Mouse (Mus musculus): ENCODE results near the gene Odf2l.

The Odf2l gene

DNA sequence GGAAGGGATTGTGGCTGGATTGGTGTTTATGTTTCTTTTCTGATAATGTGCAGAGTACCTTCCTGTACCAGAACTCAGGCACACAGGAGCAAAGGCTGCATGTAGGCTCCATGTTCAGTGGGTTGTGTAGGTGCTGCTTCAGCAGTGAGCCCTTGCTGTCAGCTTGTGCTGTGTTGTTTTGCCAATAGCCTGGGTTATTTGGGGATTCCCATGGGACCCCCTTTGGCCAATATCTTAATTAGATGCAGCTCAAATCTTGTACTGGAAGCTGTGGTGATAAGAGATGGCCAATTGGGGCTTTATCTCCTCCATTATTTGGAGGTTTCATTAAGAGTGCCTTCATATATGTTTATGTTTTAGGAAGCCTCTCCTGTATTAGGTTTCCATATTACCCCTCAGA, 24.5 kb downstream of the Odf2l start:
- no peak for DNase-seq

DNA sequence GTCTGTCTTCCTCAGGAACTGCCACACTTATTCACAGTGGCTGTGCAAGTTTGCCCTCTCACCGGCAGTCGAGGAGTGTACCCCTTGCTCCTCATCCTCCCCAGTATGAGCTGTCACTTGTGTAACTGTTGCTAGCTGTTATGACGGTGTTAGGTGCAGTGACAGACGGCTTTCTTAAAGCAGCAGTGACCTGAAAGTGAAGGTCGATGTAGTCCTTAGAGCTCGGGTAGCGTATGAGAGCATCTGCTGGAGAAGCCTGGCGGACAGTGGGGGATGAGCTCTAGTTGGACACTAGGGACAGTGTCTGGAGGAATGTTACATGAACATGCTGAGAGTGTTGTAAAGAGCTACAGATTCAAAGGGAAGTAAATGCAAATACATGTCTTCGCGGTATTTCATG, 25.5 kb downstream of the Odf2l start:
- no peak for DNase-seq

DNA sequence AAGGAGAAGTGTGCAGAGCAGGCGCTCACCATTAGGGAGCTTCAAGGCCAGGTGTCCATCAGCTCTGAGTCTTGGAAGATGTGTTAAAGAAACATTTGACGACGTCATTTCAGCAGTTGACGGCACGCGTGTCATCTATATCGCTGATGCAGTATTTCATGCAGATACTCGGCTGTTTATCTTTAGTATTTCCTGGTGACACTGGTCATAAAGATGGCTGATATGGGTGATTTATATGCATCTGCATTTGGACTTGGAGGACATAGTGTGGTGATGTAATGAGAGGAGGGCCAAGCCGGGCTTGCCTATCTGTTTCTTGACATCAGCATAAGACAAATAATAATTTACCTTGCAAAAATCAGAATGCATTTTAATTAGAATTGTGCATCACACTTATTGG, 28.5 kb downstream of the Odf2l start:
- DNase-seq, result no peak

DNA sequence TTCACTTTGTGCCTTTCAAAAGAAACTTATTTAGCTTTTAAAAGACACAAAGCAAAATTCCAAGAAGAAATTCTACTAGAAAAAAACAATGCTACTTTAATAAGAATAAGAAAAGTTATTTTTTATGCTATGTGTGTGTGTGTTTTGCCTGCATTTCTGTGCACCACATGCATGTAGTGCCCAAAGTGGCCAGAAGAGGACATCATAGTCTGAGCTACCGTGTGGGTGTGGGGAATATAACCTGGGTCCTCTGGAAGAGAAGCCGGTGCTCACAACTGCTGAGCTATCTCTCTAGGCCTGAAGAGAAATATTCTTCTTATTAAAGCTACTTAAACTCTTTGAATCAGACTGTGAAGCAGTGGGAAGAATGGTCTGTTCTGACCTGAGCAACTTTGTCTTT, 29.1 kb downstream of the Odf2l start:
- DNase-seq, result no peak

DNA sequence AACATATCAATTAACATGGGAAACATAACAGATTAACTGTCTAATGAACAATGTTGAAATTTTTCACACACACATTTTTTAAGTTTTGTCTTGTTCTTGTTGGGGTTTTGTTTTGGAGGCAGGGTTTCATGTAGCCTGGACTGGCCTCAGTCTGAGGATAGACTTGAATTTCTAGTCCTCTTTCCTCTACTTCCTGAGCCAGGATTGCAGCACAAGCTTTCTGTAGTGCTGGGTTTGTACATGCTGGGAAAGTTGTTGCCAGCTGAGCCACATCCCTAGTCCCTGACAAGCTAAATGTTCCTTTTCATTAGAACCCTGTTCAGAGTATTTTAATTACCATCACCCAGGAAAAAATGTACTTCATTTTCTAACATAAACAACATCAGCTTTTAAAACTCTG, 29.6 kb downstream of the Odf2l start:
- DNase-seq, result no peak

DNA sequence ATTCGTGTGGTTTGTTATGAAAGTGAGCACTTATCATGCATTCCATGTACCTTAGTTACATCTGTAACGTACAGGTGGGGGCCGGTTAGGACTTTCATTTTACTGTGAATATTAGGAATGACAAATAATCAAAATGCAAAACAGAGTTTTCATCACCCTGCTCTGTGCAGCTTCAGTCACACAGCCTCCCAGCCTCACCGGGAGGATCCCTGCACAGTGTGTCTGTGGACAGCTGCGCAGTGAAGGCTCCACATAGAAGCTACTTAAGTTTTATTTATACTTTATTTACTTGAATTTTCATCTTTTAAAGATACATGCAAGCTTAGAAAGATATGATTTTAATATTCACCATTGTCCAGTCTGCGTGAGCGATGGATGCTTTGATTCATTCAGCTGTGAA, 32.7 kb downstream of the Odf2l start:
- DNase-seq, result no peak

DNA sequence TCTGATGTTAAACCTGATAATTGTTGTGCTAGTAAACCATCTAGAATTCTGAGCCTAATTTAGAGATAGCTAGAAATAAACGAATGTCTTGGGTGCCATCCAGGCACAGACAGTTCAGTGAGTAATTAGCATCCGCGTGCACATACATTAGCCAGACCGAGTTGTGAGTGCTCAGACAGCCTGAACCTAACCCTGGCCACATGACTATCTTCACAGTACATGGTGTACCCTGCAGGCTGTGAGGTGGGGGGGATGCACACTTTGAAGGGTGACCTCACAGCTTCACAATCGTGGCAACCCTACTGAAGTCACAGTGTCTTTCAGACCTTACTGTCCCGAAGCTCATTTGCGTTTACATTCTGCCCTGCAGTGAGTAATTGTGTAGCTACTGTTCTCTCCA, 33.5 kb downstream of the Odf2l start:
- DNase-seq, result no peak

DNA sequence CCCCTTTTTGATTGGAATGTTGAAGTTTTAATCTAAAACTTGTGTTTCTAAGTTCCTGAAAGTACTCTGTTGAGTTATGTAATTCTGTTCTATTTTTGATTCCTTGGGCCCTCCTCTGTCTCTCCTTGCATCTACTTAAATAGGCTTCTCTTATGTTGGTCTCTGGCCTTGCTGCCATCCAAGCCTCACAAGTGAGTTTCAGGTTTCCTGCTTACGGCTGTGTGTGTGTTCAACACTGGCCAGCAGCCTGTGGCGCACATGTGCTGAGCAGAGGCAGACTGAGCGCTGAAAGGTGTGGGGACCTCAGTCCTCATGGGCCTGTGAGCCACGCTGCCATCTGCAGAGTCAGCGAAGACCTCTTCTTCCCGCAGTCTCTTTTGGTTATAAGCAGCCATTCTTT, 38.5 kb downstream of the Odf2l start:
- no peak for DNase-seq

DNA sequence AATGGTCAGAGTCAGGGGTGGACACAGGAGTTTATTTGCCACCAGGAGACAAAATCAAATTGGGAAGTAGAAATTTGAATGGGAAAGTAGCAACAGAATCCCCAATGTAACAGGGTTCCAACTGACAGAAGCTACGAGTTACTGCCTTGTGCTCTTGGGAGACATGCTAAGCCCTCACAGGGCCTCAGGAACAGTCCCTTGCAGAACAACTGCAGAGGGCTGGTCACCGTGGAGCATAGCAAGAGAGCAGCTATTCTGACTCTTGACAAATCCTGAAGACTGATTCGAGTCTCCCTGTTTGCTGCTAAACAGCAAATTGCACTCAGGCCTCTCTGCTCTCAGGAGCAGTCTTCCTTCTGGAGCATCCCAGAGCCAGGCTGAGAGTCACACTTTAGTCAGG, 40.1 kb downstream of the Odf2l start:
- DNase-seq, result no peak

DNA sequence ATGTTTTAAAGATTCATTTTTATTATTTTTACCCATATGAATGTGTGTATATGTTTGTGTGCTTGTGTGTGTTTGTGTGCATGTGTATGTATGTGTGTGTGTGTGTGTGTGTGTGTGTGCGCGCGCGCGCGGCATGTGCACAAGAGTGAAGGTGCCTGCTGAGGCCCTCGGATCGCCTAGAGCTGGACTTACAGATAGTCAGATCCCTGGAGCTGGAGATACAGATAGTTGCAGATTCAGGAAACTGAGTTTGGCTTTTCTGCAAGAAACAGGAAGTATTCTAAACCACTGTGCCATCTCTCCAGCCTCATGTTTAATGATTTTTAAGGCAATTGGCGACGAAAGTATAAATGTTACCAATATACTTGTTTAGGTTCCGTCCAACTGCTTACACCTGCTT, 48.4 kb downstream of the Odf2l start:
- no peak for DNase-seq

DNA sequence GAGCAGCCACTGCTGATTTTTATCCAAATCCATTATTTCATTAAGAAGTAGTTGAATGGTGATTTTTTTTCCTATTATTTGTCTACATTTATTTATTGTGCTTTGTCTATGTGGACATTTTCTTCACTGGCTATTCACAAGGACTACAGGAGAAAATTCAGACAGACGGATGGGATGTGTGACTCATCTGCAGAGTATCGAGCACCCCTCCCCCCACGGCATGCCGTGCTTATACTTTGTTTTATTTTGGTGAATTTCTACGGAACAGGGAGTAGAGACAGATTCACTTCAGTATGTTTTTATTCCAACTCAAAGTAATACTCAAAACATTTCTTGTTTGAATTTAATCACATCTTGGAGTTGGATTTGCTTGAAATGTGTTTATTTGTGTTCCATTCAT, 49.4 kb downstream of the Odf2l start:
- no peak for DNase-seq

DNA sequence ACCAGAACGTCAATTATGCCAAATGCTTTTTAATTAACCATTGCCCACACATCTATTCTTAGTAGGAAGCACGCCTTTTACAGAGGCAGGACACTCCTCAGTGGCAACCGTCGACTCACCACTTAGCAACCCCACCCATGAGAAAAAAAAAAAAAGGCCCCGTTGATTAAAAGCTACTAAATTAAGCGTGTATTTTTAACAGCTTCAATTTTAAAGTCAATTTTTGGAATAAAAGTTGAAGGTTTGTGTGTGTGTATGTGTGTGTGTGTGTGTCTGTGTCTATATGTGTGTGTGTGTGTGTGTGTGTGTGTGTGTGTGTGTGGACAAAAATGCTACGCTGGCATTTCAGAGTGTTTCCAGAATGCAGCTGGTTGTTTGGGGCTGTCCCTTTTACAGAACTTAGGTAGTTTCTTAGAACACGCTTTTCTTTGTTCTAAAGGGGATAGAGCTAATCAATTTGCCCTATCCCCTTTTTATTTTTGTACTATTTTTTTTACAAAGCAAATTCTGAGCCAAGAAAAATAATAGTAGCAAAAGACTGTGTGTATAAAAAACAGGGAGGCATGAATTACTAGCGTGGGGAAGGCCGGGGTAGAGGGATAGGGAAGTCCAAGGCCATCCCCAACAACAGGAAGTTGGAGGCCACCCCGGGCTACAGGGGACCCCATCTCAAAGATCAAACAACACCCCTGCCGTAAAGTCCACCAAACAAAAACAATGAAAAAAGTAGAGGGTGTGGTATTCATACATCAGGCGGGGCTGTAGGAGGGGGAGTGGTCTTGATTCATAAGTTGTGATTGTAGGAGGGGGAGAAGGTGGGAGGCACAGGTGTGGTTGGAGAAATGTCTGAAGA, 50.7 kb downstream of the Odf2l start:
- DNase-seq, result no peak

DNA sequence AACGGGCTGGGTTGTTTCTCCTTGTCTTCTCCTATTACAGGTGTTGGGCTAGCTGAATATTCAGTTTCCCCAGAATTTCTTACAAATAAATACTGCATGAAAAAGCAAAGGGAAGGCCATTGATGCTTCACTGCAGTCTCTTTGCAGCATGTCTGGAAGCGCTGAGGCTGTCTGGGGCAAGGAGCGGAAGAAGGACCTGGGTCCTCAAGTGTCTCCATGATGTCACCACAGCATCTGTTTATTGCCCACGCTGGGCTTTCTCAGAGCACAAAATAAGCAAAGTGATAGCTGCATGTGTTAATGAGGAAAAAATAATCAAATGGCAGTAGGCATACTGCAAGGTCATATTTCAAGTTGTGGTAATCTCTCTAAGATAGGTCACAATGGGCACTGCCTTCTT, 51.6 kb downstream of the Odf2l start:
- DNase-seq, result no peak

DNA sequence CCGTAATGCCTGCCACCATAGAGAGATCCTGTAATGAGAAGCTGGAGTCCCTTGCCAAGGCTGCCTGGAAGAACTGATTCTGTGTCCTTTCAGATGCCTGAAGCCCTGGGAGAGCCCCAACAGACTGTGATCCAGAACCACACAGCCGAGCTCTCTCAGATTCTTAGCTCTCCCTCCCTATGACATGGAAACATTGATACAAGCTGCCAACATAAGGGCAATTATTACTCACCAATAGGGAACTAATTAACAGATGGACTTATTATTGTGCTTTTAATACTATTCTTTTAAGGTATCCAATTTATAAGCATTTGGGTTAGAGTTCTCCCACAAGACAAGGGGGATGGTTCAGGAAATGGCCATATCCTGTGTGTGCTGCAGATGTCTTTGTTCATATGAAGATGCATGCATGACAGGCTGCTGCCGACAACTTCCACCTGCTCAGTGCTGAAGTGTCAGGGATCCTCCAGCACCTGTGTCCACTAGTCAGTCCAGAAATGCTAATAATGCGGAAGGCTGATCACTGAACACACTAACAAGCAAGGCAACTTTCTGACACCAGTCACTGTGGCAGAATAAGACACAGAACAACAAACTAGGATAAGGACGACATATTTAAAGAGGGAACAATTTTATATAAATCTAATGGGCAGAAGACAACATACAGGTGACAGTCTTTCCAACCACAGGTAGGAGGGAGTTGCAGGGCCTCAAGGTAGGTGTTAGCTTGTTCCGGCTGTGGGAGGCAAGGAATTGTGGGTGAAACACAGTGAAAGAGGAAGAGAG, 52.4 kb downstream of the Odf2l start:
- DNase-seq, result no peak

DNA sequence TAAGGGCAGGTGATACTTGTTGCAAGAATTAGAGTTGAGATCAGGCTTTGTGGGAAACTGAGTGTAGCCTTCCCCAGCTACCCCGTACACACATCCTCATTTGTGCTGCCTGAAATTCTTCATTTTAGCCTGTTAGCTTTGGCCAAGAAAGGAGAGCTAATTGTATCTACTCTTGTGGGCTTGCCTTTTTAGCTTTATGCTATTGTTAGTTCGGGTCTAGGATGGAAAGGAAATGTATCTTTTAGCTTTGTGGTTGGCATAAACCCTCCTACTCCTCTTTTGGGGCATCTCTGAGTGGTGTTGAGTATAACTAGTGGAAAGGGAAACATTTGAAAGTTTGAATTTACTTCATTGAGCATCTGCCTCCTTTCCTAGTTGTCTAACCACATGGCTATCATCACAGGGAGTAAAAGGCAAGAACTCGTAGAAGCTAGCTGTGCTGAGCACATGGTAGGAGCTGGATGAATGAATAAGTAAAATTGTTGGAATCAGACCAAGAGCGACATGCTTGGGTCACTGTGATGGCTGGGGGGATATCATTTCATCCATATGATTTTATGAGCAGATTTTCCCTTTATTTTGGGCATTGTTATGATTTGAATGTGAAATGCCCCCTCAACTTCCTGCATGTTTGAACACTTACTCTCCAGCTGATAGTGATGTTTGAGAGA, 53.1 kb downstream of the Odf2l start:
- DNase-seq, result no peak

DNA sequence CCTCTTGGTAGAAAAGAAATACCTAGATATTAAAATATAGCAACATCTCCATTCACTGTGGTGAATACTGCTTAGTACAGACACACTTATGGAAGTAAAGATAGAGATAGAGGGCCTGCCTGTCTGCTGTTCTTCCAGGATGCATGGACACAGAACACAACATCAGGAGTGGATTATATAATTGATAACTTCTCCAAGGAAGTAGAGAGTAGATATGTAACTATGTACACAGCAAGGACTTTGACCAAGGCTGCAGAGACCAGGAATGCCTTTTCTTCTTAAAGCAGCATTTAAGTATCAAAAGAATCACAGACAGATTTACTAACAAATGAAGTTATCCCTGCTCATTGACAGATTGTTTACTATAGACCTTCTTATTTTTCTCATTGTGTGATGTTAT, 66.3 kb downstream of the Odf2l start:
- DNase-seq, result no peak

DNA sequence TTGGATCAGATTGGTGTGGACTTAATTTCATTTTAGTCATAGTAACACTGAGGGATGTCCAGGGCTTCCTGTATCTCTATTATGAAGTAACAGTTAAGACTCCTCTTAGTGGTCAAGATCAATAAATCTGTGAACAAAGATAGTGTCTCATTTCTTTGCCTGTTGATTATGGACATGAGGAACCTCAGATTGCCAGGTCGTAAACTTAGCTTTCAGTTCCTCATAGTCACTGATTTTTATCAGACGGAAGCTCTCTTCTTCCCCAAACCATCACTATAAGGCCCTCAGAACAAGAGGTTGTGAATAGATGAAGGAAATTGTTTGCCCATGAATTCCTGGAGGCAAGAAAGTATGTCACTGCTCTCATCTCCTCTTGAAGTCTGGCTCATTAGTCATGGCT, 73.6 kb downstream of the Odf2l start:
- no peak for DNase-seq

DNA sequence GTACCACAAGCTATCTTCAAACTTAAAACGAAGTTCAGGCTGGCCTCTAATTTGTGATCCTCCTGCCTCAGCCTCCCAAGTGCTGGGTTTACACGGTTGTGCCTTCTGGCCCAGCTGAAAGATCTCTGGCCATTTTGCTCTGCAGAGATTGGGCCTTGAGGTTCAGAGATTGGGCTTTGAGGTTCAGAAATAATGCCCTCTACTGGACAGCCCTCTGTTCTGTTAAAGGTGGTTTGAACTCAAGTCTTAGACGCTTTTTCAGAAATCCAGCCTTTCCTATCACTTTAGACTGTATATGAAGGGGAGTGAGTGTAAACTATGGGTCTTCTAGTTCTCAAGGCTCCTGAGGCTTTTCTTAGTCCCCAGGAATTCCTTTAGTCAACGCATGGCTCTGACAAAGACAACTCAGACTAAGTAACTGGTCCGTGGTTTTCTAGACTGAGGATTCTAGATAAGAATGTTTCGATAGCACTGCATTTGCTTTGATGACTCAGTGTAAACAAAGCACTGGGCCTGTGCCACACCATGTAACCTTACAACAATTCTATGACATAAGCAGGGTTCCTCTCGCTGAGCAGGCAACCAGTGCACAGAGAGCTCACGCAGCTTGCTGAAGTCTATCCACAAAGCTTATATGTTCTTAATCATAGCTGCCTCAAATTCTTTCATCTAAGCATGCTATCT, 77.0 kb downstream of the Odf2l start:
- no peak for DNase-seq

DNA sequence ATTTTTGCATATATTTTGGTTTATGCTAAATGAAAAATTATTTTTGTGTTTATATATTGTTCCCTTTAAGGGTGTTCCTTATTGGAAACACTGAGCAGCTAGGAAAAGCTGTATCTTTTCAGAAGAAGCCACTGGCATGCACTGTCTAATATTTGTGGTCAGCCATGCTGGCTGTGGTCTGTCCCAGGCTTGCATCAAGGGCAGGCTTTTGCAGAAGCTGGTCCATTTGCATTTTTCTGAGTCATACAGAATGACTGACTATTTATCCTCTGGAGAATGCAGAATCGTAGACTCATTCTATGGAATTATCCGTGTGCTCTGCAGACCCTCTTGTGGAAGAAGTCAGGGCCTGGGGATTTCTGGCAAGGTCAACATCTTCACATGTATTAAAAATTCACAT, 79.7 kb downstream of the Odf2l start:
- DNase-seq, result no peak

Data from right cerebral cortex, postnatal 25 days (tissue).